Mouse (Mus musculus) forebrain, embryonic 10.5 days (tissue): ENCODE measurements around the gene Gbx2. TPM values are rescaled to one million over a fixed set of nuclear protein-coding genes. Genes with fewer than 3 reads are reported as not detected.
A peak's percentile ranks its signal among the peaks of the same experiment; 100 is the strongest.

Experiments
- DNase-seq: peaks from one replicate; pipeline ENCODE4 v3.0.0-alpha.2; 2017; ENCODE audit warnings: low spot score; ENCODE audit errors: extremely low spot score
- H3K27ac ChIP-seq: fragments of 300-500 bp; sonication (generic); 2 replicates; pipeline ENCODE4 v1.5.1; 2016; ENCODE audit warnings: mild to moderate bottlenecking
- H3K27me3 ChIP-seq: fragments of 300-500 bp; sonication (generic); 2 replicates; pipeline ENCODE4 v1.6.1; 2016; ENCODE audit warnings: mild to moderate bottlenecking; ENCODE audit not compliant: poor library complexity, severe bottlenecking
- H3K36me3 ChIP-seq: fragments of 300-500 bp; sonication (generic); replicated peaks from 2 replicates; pipeline ENCODE4 v1.6.1; 2016; ENCODE audit warnings: mild to moderate bottlenecking, moderate library complexity
- H3K4me1 ChIP-seq: fragments of 300-500 bp; sonication (generic); 2 replicates; pipeline ENCODE4 v1.6.1; 2016
- H3K4me3 ChIP-seq: fragments of 300-500 bp; sonication (generic); 2 replicates; pipeline ENCODE4 v1.5.1; 2016; ENCODE audit warnings: mild to moderate bottlenecking, moderate library complexity
- H3K9me3 ChIP-seq: fragments of 300-500 bp; sonication (generic); 2 replicates; pipeline ENCODE4 v1.6.1; 2016; ENCODE audit warnings: mild to moderate bottlenecking, moderate library complexity
- WGBS: fragments of 180-500 bp; shearing (Covaris S2); methylation state at CpG from one replicate; pipeline ENCODE4 v1.1.7; 2016; 5-methylcytosine and 5-hydroxymethylcytosine counted together
- polyA plus RNA-seq: library from polyadenylated mRNA; unstranded; fragments of >200 nt; fragmentation: Nextera tagmentation; extraction: Ambion mirVana; gene quantifications from 2 replicates; pipeline ENCODE4 v1.2.1, GENCODE M21; 2016

Gene Gbx2
- polyA plus RNA-seq, 1 experiment from 2014 or later: 1.2 TPM

- H3K27me3 ChIP-seq: peaks cover 99% of the 10 kb centered on the region
- H3K4me3 ChIP-seq: no peak overlapping the region
- peak; percentile 80 for DNase-seq
- no peaks in the 10 kb centered on the region for H3K36me3 ChIP-seq
- 3% methylated on average over 16 of the region's 16 CpGs for WGBS
- peaks cover 30% of the 10 kb centered on the region for H3K4me1 ChIP-seq
- no peaks in the 10 kb centered on the region for H3K9me3 ChIP-seq
- H3K27ac ChIP-seq: no peak overlapping the region
Measured at GRCm38 (mm10) chr1:89943202-89943601, 12.2 kb upstream of the Gbx2 start.

- peak overlapping the region; percentile 52; the same call in 1 of the 2 replicates for H3K4me3 ChIP-seq
- H3K27ac ChIP-seq: no peak overlapping the region
- H3K9me3 ChIP-seq: no peaks in the 10 kb centered on the region
- peaks cover 99% of the 10 kb centered on the region for H3K27me3 ChIP-seq
- 1% methylated on average over 15 of the region's 15 CpGs for WGBS
- peaks cover 30% of the 10 kb centered on the region for H3K4me1 ChIP-seq
- no peaks in the 10 kb centered on the region for H3K36me3 ChIP-seq
- no peak for DNase-seq
Measured at GRCm38 (mm10) chr1:89942395-89942976, 11.5 kb upstream of the Gbx2 start.

GRCm38 (mm10) chr1:89941701-89942381 lies 10.9 kb upstream of the Gbx2 start:
- Histone ChIP-seq H3K27me3 (peaks cover 99% of the 10 kb centered on the region), H3K36me3 (no peaks in the 10 kb centered on the region), H3K4me3 (peak overlapping the region; percentile 52), H3K9me3 (no peaks in the 10 kb centered on the region), H3K27ac (no peak overlapping the region; the same call in 1 of the 2 replicates), H3K4me1 (peaks cover 30% of the 10 kb centered on the region)
- under 1% methylated on average over 40 of the region's 40 CpGs for WGBS
- DNase-seq: peak; percentile 43

DNA sequence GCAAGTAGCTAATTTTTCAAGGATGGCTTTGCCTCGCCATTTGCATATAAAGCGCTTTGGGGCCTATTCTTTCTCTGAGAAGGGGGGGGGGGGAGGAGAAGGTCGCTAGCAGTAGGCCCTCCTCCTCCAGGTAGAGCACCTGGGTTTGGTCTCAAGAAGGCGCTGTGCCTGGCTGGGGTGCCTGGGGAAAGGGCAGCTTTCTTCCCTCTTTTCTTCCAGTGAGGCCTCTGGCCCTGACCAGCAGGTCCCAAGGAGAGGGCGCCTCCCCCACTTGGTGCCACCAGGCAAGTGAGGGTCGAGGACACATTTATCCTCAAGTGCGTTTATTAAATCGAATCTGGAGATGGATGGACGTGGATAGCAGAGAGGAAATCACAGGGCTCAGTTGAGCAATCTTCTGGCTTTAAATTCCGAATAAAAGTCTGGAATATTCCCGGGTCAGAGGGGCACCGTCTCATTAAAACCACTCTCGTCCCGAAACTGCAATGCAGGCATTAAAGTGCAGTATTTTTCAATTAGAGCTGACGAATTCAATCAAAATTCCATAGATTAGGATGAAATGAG lies 10.1 kb upstream of the Gbx2 start:
- Histone ChIP-seq H3K4me1 (peaks cover 34% of the 10 kb centered on the region), H3K36me3 (no peaks in the 10 kb centered on the region), H3K4me3 (peak overlapping the region; percentile 52; the same call in 1 of the 2 replicates), H3K9me3 (no peaks in the 10 kb centered on the region), H3K27me3 (peaks cover 100% of the 10 kb centered on the region), H3K27ac (no peak overlapping the region)
- DNase-seq: peak; percentile 36
- WGBS: 4% methylated on average over 15 of the region's 15 CpGs

GRCm38 (mm10) chr1:89939981-89940726 lies 9.2 kb upstream of the Gbx2 start:
- Histone ChIP-seq H3K27me3 (peaks cover 100% of the 10 kb centered on the region), H3K27ac (no peak overlapping the region), H3K36me3 (no peaks in the 10 kb centered on the region), H3K4me3 (peak overlapping the region; percentile 22; the same call in 1 of the 2 replicates), H3K9me3 (no peaks in the 10 kb centered on the region), H3K4me1 (peaks cover 43% of the 10 kb centered on the region)
- DNase-seq: peak; percentile 92
- WGBS: 3% methylated on average over 34 of the region's 34 CpGs

DNA sequence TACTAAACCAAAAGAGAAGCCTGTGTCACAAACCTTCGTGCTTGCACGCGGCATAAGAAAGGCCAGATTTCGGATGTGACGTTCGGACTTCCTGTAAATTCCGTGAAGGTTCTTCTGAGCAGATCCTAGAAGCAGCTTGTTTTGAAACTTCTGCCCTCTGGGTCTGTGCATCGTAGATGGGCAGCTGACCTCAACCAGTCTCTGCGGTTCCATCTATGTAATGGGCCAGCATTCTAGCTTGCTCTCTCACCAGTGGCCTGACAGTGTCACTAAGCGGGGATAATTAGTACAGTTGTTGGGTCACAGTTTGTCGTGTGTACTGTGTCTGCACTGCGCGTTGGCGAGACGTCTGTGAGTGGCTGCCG lies 8.6 kb upstream of the Gbx2 start:
- DNase-seq: no peak
- Histone ChIP-seq H3K9me3 (no peaks in the 10 kb centered on the region), H3K4me1 (peaks cover 49% of the 10 kb centered on the region), H3K27me3 (peaks cover 100% of the 10 kb centered on the region), H3K27ac (no peak overlapping the region), H3K36me3 (no peaks in the 10 kb centered on the region), H3K4me3 (no peak overlapping the region)
- 20% methylated on average over 16 of the region's 16 CpGs for WGBS

DNA sequence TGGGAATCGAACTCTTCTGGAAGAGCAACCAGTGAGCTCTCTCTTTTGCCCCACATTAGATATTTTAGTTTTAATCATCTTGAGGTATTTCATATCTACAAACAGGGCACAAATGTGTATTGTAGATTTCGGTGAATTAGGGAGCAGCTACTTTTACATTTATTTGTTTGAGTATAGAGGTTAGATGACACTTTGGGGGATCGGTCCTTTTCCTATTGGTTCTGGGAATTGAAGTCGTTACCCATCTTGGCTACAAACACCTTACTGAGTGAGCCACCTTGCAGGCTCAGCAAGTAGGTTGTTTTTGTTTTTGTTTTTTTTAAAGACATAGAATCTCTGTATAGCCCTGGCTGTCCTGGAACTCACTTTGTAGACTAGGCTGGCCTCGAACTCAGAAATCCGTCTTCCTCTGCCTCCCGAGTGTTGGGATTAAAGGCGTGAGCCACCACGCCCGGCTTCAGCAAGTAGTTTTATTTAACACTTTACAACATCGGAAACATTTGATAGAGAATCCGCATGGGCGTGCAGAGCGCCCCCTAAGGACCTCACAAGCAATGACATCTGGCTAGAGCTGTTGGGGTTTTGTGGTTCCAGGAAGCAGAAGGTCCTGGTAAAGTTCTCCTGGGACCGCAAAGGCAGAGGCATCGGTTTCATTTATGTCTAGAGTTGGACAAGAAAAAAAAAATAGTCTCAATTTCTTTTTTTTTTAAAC lies 8.1 kb upstream of the Gbx2 start:
- peaks cover 100% of the 10 kb centered on the region for H3K27me3 ChIP-seq
- no peak overlapping the region for H3K27ac ChIP-seq
- no peaks in the 10 kb centered on the region for H3K36me3 ChIP-seq
- H3K9me3 ChIP-seq: no peaks in the 10 kb centered on the region
- WGBS: 18% methylated on average over 16 of the region's 16 CpGs
- H3K4me3 ChIP-seq: no peak overlapping the region
- no peak for DNase-seq
- peaks cover 55% of the 10 kb centered on the region for H3K4me1 ChIP-seq

DNA sequence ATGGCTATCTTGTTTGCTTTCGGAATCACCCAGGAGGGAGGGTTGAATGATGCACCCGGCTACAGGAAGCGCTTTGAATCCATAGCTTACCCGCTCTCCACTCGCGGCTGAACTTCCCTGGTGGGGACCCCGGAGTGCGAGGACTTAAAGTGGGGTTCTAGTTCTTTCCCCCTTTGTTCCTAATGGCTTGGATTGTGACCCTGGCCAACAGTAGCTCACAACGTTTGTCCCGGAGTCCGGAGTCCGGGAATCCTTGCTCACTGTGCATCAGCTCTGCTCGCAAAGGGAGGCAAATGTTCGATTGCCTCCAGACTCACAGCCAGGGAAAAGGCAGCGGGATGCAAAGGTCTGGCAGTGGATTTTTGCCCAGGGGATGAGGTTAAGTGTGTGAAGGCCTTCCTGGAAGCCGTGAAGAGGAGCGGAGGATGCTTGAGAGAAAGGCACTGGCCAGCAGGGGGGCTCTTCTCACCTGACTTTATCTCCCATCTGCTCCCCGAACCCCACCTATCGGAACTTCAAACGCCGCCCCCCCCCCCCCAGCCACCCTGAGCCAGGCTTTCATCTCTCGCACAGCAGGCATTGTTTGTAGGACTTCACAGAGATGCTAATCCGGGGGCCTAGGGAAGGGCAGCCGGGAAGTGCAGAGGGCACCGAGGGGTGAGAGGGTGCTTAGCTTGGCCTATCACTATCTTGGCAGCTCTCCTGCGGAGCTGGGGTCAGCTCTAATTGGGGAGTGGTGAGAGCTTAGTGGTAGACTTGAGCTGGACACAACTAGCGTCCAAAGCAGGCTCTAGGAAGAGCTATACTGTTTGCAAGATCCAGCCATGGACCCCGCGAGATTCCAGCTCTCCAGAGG lies 4.7 kb upstream of the Gbx2 start:
- peak overlapping the region; percentile 23; the same call in 1 of the 2 replicates for H3K4me3 ChIP-seq
- no peak overlapping the region for H3K27ac ChIP-seq
- no peaks in the 10 kb centered on the region for H3K9me3 ChIP-seq
- DNase-seq: peak; percentile 41
- no peaks in the 10 kb centered on the region for H3K36me3 ChIP-seq
- H3K4me1 ChIP-seq: peaks cover 63% of the 10 kb centered on the region
- WGBS: 1% methylated on average over 29 of the region's 29 CpGs
- H3K27me3 ChIP-seq: peaks cover 100% of the 10 kb centered on the region

DNA sequence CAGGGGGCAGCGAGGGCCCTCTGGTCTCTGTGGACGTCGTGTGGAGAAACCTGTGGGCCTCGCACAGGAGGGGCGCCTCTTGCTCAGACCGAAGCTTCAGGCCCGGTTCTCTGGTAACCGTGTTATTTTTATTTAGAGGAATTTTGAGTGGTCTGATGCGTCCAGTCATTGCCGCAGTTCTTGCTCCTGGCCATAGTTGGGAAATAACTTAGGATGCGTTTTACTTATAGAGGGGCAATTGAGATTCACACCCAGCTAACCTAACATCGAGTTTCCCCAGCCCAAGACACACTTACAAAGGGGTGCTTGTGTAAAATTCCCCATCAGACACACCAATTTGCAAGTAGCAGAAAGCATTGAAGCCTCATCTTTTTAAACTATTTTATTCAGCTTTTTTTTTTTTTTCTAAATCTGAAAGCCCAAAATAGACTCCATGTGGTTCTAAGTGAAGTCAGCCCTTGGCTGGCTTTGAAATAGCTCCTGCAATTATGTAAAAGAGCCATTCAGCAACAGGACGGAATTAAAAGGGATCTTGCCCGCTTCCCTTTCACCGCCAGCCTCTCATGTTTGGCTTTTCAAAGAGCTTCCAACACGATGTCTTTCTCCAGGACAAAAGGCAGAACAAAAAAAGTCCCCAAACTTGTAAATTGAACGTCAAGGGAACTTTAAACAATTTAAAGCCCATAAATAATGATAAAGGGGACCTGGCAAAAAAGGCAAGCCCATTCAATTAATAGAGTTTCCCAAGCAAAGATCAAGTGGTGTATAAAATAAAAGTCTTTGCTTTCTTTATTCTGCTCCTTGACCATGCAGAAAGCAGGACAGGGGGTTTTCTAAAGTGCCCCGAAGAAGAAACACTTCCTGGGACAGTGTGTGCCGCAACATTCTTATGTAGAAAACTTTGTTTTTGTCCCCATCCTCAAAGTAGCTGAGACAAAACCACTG lies 3.6 kb upstream of the Gbx2 start:
- WGBS: under 1% methylated on average over 19 of the region's 19 CpGs
- Histone ChIP-seq H3K36me3 (no peaks in the 10 kb centered on the region), H3K9me3 (no peaks in the 10 kb centered on the region), H3K4me3 (no peak overlapping the region), H3K27me3 (peaks cover 100% of the 10 kb centered on the region), H3K4me1 (peaks cover 69% of the 10 kb centered on the region), H3K27ac (no peak overlapping the region)
- peak; percentile 56 for DNase-seq

DNA sequence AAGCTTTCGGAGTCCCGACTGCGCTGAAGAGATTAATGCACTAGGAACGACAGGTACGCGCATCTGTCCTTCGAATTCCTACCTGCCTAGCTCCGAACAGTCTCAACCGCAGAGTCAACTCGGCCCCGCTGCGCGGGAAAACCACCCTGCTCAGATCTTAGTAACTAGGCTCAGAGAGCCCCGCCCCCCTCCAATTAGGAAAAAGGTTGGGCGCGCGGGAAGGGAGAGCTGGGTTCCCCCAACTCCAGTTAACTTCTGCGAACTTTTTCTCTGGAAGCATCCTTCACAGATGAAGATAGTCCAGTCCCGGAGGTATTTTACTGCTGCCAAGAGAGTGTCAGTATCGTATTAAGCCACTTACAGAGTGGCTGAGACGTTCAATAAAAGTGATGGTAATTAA lies 2.8 kb upstream of the Gbx2 start:
- H3K27ac ChIP-seq: no peak overlapping the region
- H3K4me3 ChIP-seq: no peak overlapping the region
- DNase-seq: no peak
- WGBS: under 1% methylated on average over 21 of the region's 21 CpGs
- peaks cover 77% of the 10 kb centered on the region for H3K4me1 ChIP-seq
- no peaks in the 10 kb centered on the region for H3K9me3 ChIP-seq
- H3K36me3 ChIP-seq: no peaks in the 10 kb centered on the region
- peaks cover 100% of the 10 kb centered on the region for H3K27me3 ChIP-seq

DNA sequence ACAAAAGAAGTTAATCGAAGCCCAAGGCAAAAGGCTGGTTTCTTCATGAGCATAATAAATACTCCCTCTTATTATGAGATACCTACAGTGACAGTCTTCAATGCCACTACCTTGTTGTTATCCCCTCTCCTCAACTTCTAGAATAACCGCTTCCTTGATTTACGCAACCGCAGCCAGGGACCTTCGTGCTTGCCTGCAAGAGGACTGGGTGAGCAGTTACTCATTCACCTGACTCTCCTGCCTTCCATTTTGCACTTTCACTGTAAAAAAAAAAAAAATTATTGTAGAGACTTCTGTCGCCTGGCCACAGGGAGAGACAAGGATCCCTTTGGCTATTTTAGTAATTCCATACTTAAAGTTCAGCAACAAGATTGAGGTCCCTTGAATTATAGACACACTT lies 2.0 kb upstream of the Gbx2 start:
- H3K4me1 ChIP-seq: peaks cover 81% of the 10 kb centered on the region
- no peak for DNase-seq
- H3K4me3 ChIP-seq: no peak overlapping the region
- H3K27ac ChIP-seq: no peak overlapping the region
- H3K36me3 ChIP-seq: no peaks in the 10 kb centered on the region
- WGBS: 3% methylated on average over 6 of the region's 6 CpGs
- H3K27me3 ChIP-seq: peaks cover 100% of the 10 kb centered on the region
- no peaks in the 10 kb centered on the region for H3K9me3 ChIP-seq
